Mouse (Mus musculus) limb, embryonic 12.5 days (tissue): Measurements from ENCODE around the gene Ptges. TPM values are rescaled to one million over a fixed set of nuclear protein-coding genes. Genes with fewer than 3 reads are reported as not detected.

Source experiments
- ATAC-seq: fragments of 200-750 bp; cut with Nextera tagmentation; 2 replicates; pipeline ENCODE4 v1.8.0; 2017; ENCODE audit warnings: low read depth, moderate TSS enrichment; ENCODE audit not compliant: insufficient number of reproducible peaks, insufficient read depth, low FRiP score, low TSS enrichment
- H3K27ac ChIP-seq: fragments of 300-500 bp; sonication (generic); 2 replicates; pipeline ENCODE4 v1.5.1; 2016; ENCODE audit warnings: mild to moderate bottlenecking, moderate library complexity
- H3K27me3 ChIP-seq: fragments of 300-500 bp; sonication (generic); 2 replicates; pipeline ENCODE4 v1.6.1; 2016; ENCODE audit warnings: mild to moderate bottlenecking, moderate library complexity
- H3K36me3 ChIP-seq: fragments of 300-500 bp; sonication (generic); 2 replicates; pipeline ENCODE4 v1.6.1; 2016; ENCODE audit warnings: mild to moderate bottlenecking, moderate library complexity
- H3K4me1 ChIP-seq: fragments of 300-500 bp; sonication (generic); replicated peaks from 2 replicates; pipeline ENCODE4 v1.6.1; 2016
- H3K4me2 ChIP-seq: fragments of 300-500 bp; sonication (generic); 2 replicates; pipeline ENCODE4 v1.6.1; 2016; ENCODE audit warnings: mild to moderate bottlenecking, moderate library complexity
- H3K4me3 ChIP-seq: fragments of 300-500 bp; sonication (generic); replicated peaks from 2 replicates; pipeline ENCODE4 v1.5.1; 2016; ENCODE audit warnings: mild to moderate bottlenecking
- H3K9ac ChIP-seq: fragments of 300-500 bp; sonication (generic); replicated peaks from 2 replicates; pipeline ENCODE4 v1.6.1; 2016; ENCODE audit warnings: mild to moderate bottlenecking, moderate library complexity
- H3K9me3 ChIP-seq: fragments of 300-500 bp; sonication (generic); 2 replicates; pipeline ENCODE4 v1.6.1; 2016; ENCODE audit warnings: mild to moderate bottlenecking, moderate library complexity
- WGBS: fragments of 180-500 bp; shearing (Covaris S2); methylation state at CpG from one replicate; pipeline ENCODE4 v1.1.7; 2016; 5-methylcytosine and 5-hydroxymethylcytosine counted together
- polyA plus RNA-seq: library from polyadenylated mRNA; unstranded; fragments of >200 nt; fragmentation: Nextera tagmentation; extraction: Ambion mirVana; gene quantifications from 2 replicates; pipeline ENCODE4 v1.2.1, GENCODE M21; 2016

Gene Ptges
- polyA plus RNA-seq, 1 experiment from 2014 or later: 11.5 TPM

DNA sequence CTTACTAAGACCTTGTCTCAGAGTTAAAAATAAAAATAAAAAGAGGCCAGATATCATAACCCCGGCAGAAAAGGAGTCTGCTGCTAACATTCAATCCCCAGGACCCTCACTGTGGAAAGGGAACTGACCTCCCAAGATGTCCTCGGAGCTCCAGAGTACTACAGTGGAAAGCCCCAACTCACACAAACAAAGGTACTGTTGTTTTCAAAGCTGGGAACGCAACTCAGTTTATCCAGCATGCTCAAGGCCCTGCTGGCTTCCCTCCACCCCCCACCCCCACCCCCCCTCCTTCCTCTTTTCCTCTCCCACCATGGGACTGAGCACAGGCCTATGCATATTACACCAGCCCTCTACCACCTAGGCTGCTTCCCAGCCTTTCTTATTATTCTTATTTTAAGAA lies 14.8 kb downstream of the Ptges start:
- Histone ChIP-seq H3K36me3 (no peaks in the 10 kb centered on the region), H3K4me3 (no peak overlapping the region), H3K27me3 (no peaks in the 10 kb centered on the region), H3K4me2 (no peak overlapping the region), H3K9ac (no peak overlapping the region), H3K27ac (peak overlapping the region; percentile 83), H3K9me3 (no peaks in the 10 kb centered on the region), H3K4me1 (peaks cover 28% of the 10 kb centered on the region)
- 67% methylated on average over 3 of the region's 3 CpGs for WGBS
- peak; percentile 53; the same call in 1 of the 2 replicates for ATAC-seq

DNA sequence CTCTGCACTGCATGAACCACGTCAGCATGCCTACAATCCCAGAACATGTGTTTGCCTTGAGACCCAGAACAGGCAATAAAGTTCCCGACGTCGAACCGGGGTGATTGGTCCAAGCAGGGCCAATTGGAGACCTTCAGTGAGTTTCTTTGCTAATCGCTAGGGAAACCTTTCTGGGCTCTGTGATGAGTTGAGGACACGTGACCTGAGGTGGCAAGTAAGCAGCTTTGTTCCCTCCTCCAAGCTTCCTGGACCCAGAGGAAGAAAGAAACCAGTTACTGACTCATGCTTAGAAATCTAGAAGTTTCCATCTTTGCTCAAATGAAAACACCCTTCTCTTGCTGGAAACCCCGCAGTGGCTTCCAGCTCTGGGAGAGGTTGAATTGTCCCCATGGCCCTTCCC lies 16.6 kb downstream of the Ptges start:
- H3K27me3 ChIP-seq: no peaks in the 10 kb centered on the region
- no peak overlapping the region for H3K27ac ChIP-seq
- H3K4me2 ChIP-seq: no peak overlapping the region
- no peak overlapping the region for H3K4me3 ChIP-seq
- no peak for ATAC-seq
- no peaks in the 10 kb centered on the region for H3K36me3 ChIP-seq
- peaks cover 16% of the 10 kb centered on the region for H3K4me1 ChIP-seq
- WGBS: 74% methylated on average over 8 of the region's 8 CpGs
- H3K9me3 ChIP-seq: no peaks in the 10 kb centered on the region
- H3K9ac ChIP-seq: no peak overlapping the region

DNA sequence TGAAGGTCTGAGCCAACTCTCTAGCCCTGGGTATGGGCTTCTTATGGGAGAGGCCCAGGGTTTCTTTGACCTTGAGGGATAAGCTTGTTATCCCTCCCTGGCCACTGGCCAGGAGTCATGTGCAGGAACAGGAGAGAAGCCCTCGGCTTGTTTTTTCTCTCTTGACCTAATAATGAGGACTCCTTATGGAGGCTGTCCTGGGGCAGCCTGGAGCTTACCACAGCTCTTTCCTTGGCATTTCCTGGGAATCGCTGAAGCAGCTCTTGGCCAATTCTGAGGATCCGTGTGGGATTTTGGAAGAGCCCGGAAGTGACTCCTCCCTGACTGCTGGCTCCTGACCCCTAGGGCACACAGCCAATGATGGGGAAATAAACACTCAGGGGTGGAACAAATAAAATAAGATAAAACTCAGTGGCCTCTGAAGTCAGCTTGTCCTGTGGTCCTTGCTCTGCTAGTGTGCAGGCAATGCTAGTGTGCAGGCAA lies 17.3 kb downstream of the Ptges start:
- Histone ChIP-seq H3K27ac (no peak overlapping the region), H3K27me3 (no peaks in the 10 kb centered on the region), H3K4me2 (no peak overlapping the region), H3K4me3 (no peak overlapping the region), H3K9ac (no peak overlapping the region), H3K9me3 (no peaks in the 10 kb centered on the region), H3K4me1 (peaks cover 13% of the 10 kb centered on the region), H3K36me3 (no peaks in the 10 kb centered on the region)
- ATAC-seq: no peak
- WGBS: 56% methylated on average over 4 of the region's 4 CpGs

DNA sequence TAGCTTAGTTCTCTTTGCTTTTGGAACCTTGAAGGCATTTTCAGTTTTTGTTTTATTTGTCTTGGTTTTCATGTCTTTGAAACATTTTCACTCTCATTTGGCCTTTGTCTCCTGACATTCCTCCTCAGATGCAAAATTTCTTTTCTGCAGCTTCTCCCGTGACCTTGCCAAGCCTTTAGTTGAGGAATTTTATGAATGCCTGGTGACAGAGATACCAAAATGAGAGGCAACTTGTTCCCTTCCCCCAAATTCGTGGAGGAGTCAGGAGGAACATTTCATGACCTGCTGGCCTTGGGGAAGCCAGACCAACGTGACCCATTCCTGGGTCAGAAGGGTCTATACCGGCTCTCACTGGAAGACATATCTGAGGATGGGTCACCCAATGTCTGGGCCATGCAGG lies 23.0 kb downstream of the Ptges start:
- Histone ChIP-seq H3K4me1 (peaks cover 20% of the 10 kb centered on the region), H3K27ac (no peak overlapping the region), H3K27me3 (no peaks in the 10 kb centered on the region), H3K9me3 (no peaks in the 10 kb centered on the region), H3K36me3 (no peaks in the 10 kb centered on the region), H3K9ac (no peak overlapping the region), H3K4me3 (no peak overlapping the region), H3K4me2 (no peak overlapping the region)
- 80% methylated on average over 4 of the region's 4 CpGs for WGBS
- ATAC-seq: no peak

DNA sequence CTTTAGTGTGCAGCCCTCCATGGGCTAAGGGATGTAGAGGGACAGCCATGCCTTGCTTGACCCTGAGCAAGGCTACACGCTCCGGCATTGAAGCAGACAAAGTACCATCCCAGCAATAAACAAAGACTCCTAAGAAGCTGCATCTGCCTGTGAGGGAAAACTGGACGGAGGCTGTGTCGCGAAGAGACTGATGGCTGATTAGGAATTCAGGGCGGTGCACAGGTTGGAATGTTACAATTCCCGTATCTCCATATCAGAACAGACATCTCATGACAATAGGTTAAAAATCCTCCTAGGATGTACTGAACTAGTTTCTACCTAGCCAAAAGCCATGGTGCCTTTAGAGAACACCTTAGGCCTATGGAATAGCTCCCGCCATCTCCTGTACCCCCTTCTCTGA lies 23.8 kb downstream of the Ptges start:
- no peaks in the 10 kb centered on the region for H3K27me3 ChIP-seq
- H3K9me3 ChIP-seq: no peaks in the 10 kb centered on the region
- WGBS: 88% methylated on average over 8 of the region's 8 CpGs
- H3K36me3 ChIP-seq: no peaks in the 10 kb centered on the region
- ATAC-seq: no peak
- no peak overlapping the region for H3K9ac ChIP-seq
- H3K4me3 ChIP-seq: no peak overlapping the region
- no peak overlapping the region for H3K4me2 ChIP-seq
- H3K27ac ChIP-seq: no peak overlapping the region
- peaks cover 27% of the 10 kb centered on the region for H3K4me1 ChIP-seq

DNA sequence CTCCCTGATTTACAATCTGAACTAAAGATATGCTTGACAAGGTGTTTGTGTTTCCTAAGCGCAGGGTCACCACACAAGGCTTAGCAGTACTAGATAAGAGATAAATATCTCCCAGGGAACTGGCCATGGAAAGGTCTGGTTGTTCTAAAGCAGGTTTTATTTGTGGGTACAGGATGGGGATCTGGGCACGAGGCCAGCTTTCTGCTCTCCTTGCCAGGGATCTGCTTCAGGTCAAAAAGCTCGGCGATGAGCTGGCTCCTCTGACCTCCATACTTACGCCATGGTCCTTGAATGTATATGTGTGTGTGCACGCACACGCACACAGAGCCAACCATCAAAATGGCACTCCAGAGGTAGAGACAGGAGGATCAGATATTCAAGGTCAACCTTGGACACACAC lies 24.7 kb downstream of the Ptges start:
- Histone ChIP-seq H3K27me3 (no peaks in the 10 kb centered on the region), H3K4me3 (no peak overlapping the region), H3K4me1 (peaks cover 28% of the 10 kb centered on the region), H3K4me2 (no peak overlapping the region), H3K36me3 (no peaks in the 10 kb centered on the region), H3K27ac (no peak overlapping the region), H3K9me3 (no peaks in the 10 kb centered on the region), H3K9ac (no peak overlapping the region)
- no peak for ATAC-seq
- WGBS: 75% methylated on average over 7 of the region's 7 CpGs

- WGBS: 73% methylated on average over 6 of the region's 6 CpGs
Observed at GRCm38 (mm10) chr2:30904231-30904630, 25.4 kb downstream of the Ptges start.

GRCm38 (mm10) chr2:30902726-30903722 lies 26.6 kb downstream of the Ptges start:
- H3K9me3 ChIP-seq: no peaks in the 10 kb centered on the region
- peak; percentile 82 for ATAC-seq
- H3K27ac ChIP-seq: peak overlapping the region; percentile 53; the same call in 1 of the 2 replicates
- H3K9ac ChIP-seq: peak overlapping the region; percentile 62
- peaks cover 29% of the 10 kb centered on the region for H3K4me1 ChIP-seq
- no peaks in the 10 kb centered on the region for H3K27me3 ChIP-seq
- H3K4me2 ChIP-seq: peak overlapping the region; percentile 91
- no peaks in the 10 kb centered on the region for H3K36me3 ChIP-seq
- 12% methylated on average over 32 of the region's 37 CpGs for WGBS
- peak overlapping the region; percentile 55 for H3K4me3 ChIP-seq

More at GRCm38 (mm10) chr2:30904231-30904630, 25.4 kb downstream of the Ptges start:
- Histone ChIP-seq H3K4me1 (peaks cover 28% of the 10 kb centered on the region), H3K36me3 (no peaks in the 10 kb centered on the region), H3K4me2 (no peak overlapping the region), H3K27ac (no peak overlapping the region), H3K9me3 (no peaks in the 10 kb centered on the region), H3K4me3 (no peak overlapping the region), H3K9ac (no peak overlapping the region), H3K27me3 (no peaks in the 10 kb centered on the region)
- ATAC-seq: no peak

DNA sequence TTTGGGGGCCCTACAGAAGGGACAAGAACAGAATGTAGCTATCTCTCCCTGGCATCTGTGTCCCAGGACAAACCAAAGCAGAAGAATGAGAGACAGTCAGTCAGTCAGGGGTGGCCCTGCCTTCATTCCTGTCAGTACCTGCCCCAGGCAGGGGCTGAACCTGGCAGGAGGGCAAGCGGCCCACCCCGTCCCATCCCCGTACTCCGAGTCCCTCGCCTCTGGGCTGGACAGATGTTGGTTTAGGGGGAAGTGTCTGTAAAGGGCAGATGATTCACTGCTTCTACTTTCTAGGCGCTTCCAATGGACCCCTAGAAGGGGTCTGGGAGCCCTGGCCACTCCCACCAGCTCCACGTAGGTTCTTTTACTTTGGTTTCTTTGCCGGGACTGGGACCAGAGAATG lies 27.4 kb downstream of the Ptges start:
- no peak for ATAC-seq
- H3K27me3 ChIP-seq: no peaks in the 10 kb centered on the region
- H3K4me3 ChIP-seq: peak overlapping the region; percentile 55
- peak overlapping the region; percentile 91 for H3K4me2 ChIP-seq
- WGBS: 24% methylated on average over 8 of the region's 8 CpGs
- H3K9me3 ChIP-seq: no peaks in the 10 kb centered on the region
- H3K9ac ChIP-seq: peak overlapping the region; percentile 62
- H3K4me1 ChIP-seq: peaks cover 37% of the 10 kb centered on the region
- no peaks in the 10 kb centered on the region for H3K36me3 ChIP-seq
- no peak overlapping the region for H3K27ac ChIP-seq

- no peaks in the 10 kb centered on the region for H3K27me3 ChIP-seq
Observed at GRCm38 (mm10) chr2:30901646-30902160, 28.0 kb downstream of the Ptges start.

DNA sequence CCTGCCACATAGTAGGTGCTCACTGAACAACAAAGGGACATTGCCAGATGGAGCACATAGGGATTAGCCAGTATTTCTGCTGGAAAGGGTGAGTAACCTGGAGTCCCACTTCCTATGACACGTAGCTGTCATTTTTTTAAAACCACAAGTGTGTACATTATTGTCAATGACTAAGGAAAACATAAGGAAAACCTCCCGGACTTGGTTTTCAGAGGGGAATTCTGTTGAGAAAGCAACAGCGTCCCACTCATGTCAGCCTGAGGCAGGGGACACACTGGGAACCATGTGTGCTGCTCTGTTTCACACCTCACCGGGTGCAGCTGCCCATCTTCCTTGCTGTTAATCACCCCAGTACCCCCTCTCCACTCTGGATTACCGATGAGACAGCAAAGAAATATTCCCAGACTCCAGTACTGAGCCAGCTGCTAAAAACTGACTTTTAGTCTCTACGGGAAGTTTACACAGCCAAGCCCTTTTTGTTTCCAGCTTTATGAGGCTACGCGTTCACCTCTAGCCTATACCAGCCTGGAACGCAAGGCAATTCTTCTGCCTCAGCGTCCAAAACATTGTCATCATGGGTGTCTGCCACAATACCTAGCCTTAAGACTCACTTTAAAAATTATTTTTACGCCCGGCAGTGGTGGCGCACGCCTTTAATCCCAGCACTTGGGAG lies 30.1 kb downstream of the Ptges start:
- no peak overlapping the region for H3K27ac ChIP-seq
- WGBS: 89% methylated on average over 14 of the region's 14 CpGs
- no peak overlapping the region for H3K4me3 ChIP-seq
- peaks cover 42% of the 10 kb centered on the region for H3K4me1 ChIP-seq
- ATAC-seq: no peak
- no peaks in the 10 kb centered on the region for H3K36me3 ChIP-seq
- no peak overlapping the region for H3K4me2 ChIP-seq
- no peaks in the 10 kb centered on the region for H3K27me3 ChIP-seq
- H3K9me3 ChIP-seq: no peaks in the 10 kb centered on the region
- no peak overlapping the region for H3K9ac ChIP-seq

More at GRCm38 (mm10) chr2:30901646-30902160, 28.0 kb downstream of the Ptges start:
- peak overlapping the region; percentile 55; the same call in 1 of the 2 replicates for H3K4me3 ChIP-seq
- H3K36me3 ChIP-seq: no peaks in the 10 kb centered on the region
- ATAC-seq: no peak
- no peak overlapping the region for H3K9ac ChIP-seq
- peak overlapping the region; percentile 91 for H3K4me2 ChIP-seq
- H3K4me1 ChIP-seq: peaks cover 42% of the 10 kb centered on the region
- no peaks in the 10 kb centered on the region for H3K9me3 ChIP-seq
- no peak overlapping the region for H3K27ac ChIP-seq
- 50% methylated on average over 6 of the region's 6 CpGs for WGBS
